In the genomic region with DNA sequence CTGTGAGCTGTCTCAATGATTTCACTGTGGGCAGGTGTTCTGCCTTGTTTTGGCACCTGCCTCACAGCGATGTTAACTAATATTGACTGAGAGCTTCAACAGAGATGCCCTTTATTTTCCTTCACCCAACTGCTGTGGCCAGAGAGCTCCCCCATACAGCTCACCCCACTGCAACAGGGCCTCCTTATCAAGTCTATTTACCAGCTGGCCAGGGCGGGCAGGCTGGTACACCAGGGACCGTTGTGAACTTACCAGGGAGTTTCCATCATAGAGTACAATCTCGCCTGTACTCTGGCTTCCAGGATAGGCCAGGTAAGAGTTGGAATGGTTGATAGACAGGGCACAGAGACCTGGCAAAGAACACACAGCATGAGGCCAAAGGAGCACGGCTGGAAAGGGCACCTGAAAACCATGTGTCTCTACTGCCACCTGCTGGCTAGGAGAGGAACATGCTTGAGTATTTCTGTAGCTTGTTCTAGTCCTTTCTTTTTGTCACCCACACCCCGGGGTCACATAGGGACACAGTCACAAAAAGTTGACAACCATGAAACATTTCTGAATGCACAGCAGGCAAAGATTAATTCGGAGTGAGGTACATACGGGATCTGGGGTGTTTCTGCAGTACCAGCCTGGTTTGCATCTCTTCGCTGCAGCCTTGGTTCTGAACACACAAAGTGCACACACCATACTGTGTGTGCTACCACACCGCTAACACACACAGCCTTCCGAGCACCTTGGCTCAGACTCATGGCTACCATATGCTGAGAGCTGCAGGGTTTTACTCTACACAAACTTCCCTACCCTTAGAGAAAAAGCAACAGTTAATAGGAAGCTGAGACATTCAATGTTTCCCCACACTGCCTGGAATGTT, we compare ENCODE assay signal across 8 mouse cellular contexts. TPM values are rescaled to one million over a fixed set of nuclear protein-coding genes. Genes with fewer than 3 reads are reported as not detected.
DNase-seq lines count a peak whose midpoint lies in the region; ATAC-seq and TF ChIP-seq lines count a peak whose summit lies in the region.

No protein-coding gene starts in this region.

- no peaks in the 10 kb centered on the region for H3K27me3 ChIP-seq in kidney, embryonic 16.5 days (ENCODE audit: insufficient read depth, low read length)
- no peaks in the 10 kb centered on the region for H3K27me3 ChIP-seq in limb, embryonic 14.5 days (ENCODE audit: control insufficient read depth, insufficient read depth, low read length)
- H3K27me3 ChIP-seq in midbrain, postnatal 0 days (ENCODE audit: insufficient read depth, low read length), result no peaks in the 10 kb centered on the region
- no peaks in the 10 kb centered on the region for H3K27me3 ChIP-seq in spleen, adult 2 months (ENCODE audit: control insufficient read depth, insufficient read depth, low read length)

- DNase-seq in kidney, adult 11 months, result peak; percentile 52
- peak; percentile 61 for DNase-seq in gastrocnemius, postnatal 14 days
- DNase-seq in kidney, adult 9 months, result peak; percentile 74
- DNase-seq in limb, embryonic 14.5 days (ENCODE audit: low spot score), result peak; percentile 78
- DNase-seq in midbrain, postnatal 0 days (ENCODE audit: low spot score), result peak; percentile 85
- DNase-seq in spleen, adult 2 months (ENCODE audit: low read depth in 1 of 2, low spot score in 2 of 2), result peak; percentile 59 to 70

- intact Hi-C loops in gastrocnemius, postnatal 14 days (cut with DNase I; ENCODE audit: low total_unique reads), result loop anchor here (2.0 to 5.0 kb wide), 3 partner anchors 138 to 340 kb away; no protein-coding TSS in a partner anchor

- no peaks in the 10 kb centered on the region for H3K9me3 ChIP-seq in kidney, embryonic 16.5 days (ENCODE audit: low read length)
- H3K9me3 ChIP-seq in limb, embryonic 14.5 days (ENCODE audit: control insufficient read depth, low read length), result no peaks in the 10 kb centered on the region
- H3K9me3 ChIP-seq in midbrain, postnatal 0 days (ENCODE audit: low read length), result no peaks in the 10 kb centered on the region

- 48% methylated on average over 11 of the region's 11 CpGs for WGBS in kidney, embryonic 16.5 days
- WGBS in limb, embryonic 14.5 days, result 48% methylated on average over 11 of the region's 11 CpGs
- WGBS in midbrain, postnatal 0 days, result 48% methylated on average over 11 of the region's 11 CpGs
- 51% methylated on average over 11 of the region's 11 CpGs for WGBS in spleen, adult 2 months

- H3K4me2 ChIP-seq in kidney, embryonic 16.5 days (replicated peaks; ENCODE audit: low read depth, low read length), result no peak overlapping the region
- H3K4me2 ChIP-seq in limb, embryonic 14.5 days (replicated peaks; ENCODE audit: low read depth, low read length, severe bottlenecking), result no peak overlapping the region
- H3K4me2 ChIP-seq in midbrain, postnatal 0 days (ENCODE audit: low read depth, low read length, poor library complexity, severe bottlenecking), result no peak overlapping the region

- no peak overlapping the region for H3K9ac ChIP-seq in kidney, embryonic 16.5 days (replicated peaks; ENCODE audit: low read length)
- H3K9ac ChIP-seq in limb, embryonic 14.5 days (ENCODE audit: low read depth, low read length, severe bottlenecking), result no peak overlapping the region
- H3K9ac ChIP-seq in midbrain, postnatal 0 days (replicated peaks; ENCODE audit: low read length, poor library complexity, severe bottlenecking), result no peak overlapping the region

- no peak for TF ChIP-seq POLR2A in cortical plate, adult 2 months (IDR thresholded peaks at IDR 0.05; ENCODE audit: extremely low read depth, insufficient read depth, low read length)
- TF ChIP-seq POLR2A in limb, embryonic 14.5 days (IDR thresholded peaks at IDR 0.05; ENCODE audit: borderline replicate concordance, extremely low read depth, insufficient read depth, insufficient read length), result no peak
- TF ChIP-seq POLR2A in spleen, adult 2 months (IDR thresholded peaks at IDR 0.05; ENCODE audit: low read depth, low read length), result no peak

- peak; percentile 98 for TF ChIP-seq CTCF in cortical plate, adult 2 months (IDR thresholded peaks at IDR 0.05; ENCODE audit: extremely low read depth, insufficient read depth, low read length)
- TF ChIP-seq CTCF in midbrain, postnatal 0 days (IDR thresholded peaks at IDR 0.05), result peak; percentile 98
- peak; percentile 89; the same call in 1 of the 2 replicates for TF ChIP-seq CTCF in spleen, adult 2 months (IDR thresholded peaks at IDR 0.05; ENCODE audit: extremely low read depth, insufficient read depth, insufficient read length, insufficient replicate concordance)

- H3K4me3 ChIP-seq in kidney, embryonic 16.5 days (ENCODE audit: low read length), result no peak overlapping the region
- no peak overlapping the region for H3K4me3 ChIP-seq in cortical plate, adult 2 months (ENCODE audit: insufficient read depth, low read length)
- no peak overlapping the region for H3K4me3 ChIP-seq in limb, embryonic 14.5 days (replicated peaks; ENCODE audit: low read length)
- H3K4me3 ChIP-seq in midbrain, postnatal 0 days (ENCODE audit: low read depth, low read length), result no peak overlapping the region
- H3K4me3 ChIP-seq in spleen, adult 2 months (ENCODE audit: extremely low read depth, insufficient read depth, insufficient read length), result no peak overlapping the region

- H3K36me3 ChIP-seq in kidney, embryonic 16.5 days (ENCODE audit: insufficient read depth, low read length), result peaks cover 6% of the 10 kb centered on the region
- peaks cover 36% of the 10 kb centered on the region for H3K36me3 ChIP-seq in limb, embryonic 14.5 days (ENCODE audit: control insufficient read depth, insufficient read depth, low read length)
- 0 out of 2 replicates have a peak, but pooled peaks cover 3% of the 10 kb centered on the region for H3K36me3 ChIP-seq in midbrain, postnatal 0 days (ENCODE audit: insufficient read depth, low read length)
- no peaks in the 10 kb centered on the region for H3K36me3 ChIP-seq in spleen, adult 2 months (ENCODE audit: control insufficient read depth, insufficient read depth, low read length)

- no peak for ATAC-seq in kidney, embryonic 16.5 days (ENCODE audit: low FRiP score, low TSS enrichment)
- no peak for ATAC-seq in limb, embryonic 14.5 days (ENCODE audit: low FRiP score, low read depth)
- no peak for ATAC-seq in midbrain, postnatal 0 days (ENCODE audit: low FRiP score)

- no peak overlapping the region for H3K27ac ChIP-seq in kidney, embryonic 16.5 days (ENCODE audit: low read length)
- H3K27ac ChIP-seq in cortical plate, adult 2 months (ENCODE audit: insufficient read depth, low read length), result no peak overlapping the region
- no peak overlapping the region for H3K27ac ChIP-seq in limb, embryonic 14.5 days (replicated peaks; ENCODE audit: low read depth, low read length)
- no peak overlapping the region for H3K27ac ChIP-seq in midbrain, postnatal 0 days (ENCODE audit: low read depth, low read length)
- H3K27ac ChIP-seq in spleen, adult 2 months (ENCODE audit: insufficient read depth, low read length), result no peak overlapping the region

- 0 out of 2 replicates have a peak, but pooled peaks cover 6% of the 10 kb centered on the region for H3K4me1 ChIP-seq in kidney, embryonic 16.5 days (ENCODE audit: insufficient read depth, low read length)
- peaks cover 2% of the 10 kb centered on the region; the same call in 1 of the 2 replicates for H3K4me1 ChIP-seq in cortical plate, adult 2 months (ENCODE audit: control insufficient read depth, insufficient read depth, low read length)
- no peaks in the 10 kb centered on the region for H3K4me1 ChIP-seq in limb, embryonic 14.5 days (ENCODE audit: control insufficient read depth, insufficient read depth, low read length)
- H3K4me1 ChIP-seq in midbrain, postnatal 0 days (ENCODE audit: insufficient read depth, low read length), result no peaks in the 10 kb centered on the region
- H3K4me1 ChIP-seq in spleen, adult 2 months (ENCODE audit: control insufficient read depth, insufficient read depth, insufficient read length), result no peaks in the 10 kb centered on the region

RNA-seq across cellular contexts. Expression of a gene that starts 26.7 kb away (rescaled TPM):
- polyA plus RNA-seq in kidney, embryonic 16.5 days (2015; fragmentation: Nextera tagmentation; extraction: Ambion mirVana), result 35.8 and 36.4 TPM in 2 replicates
- polyA plus RNA-seq in cortical plate, adult 2 months (2012; rRNA removed), result 19.6 and 20.2 TPM in 2 replicates
- total RNA-seq in gastrocnemius, postnatal 14 days (2021), result 10 to 100 TPM; 59.7 to 62.2 TPM
- 37.5 and 38.1 TPM in 2 replicates for polyA plus RNA-seq in limb, embryonic 14.5 days (2012; rRNA removed)
- polyA plus RNA-seq in limb, embryonic 14.5 days (2014; fragmentation: Nextera tagmentation; extraction: Ambion mirVana), result 36.9 and 37.9 TPM in 2 replicates
- total RNA-seq in midbrain, postnatal 0 days (2014; rRNA removed), result 12.7 and 14.9 TPM in 2 replicates
- polyA plus RNA-seq in midbrain, postnatal 0 days (2015; fragmentation: Nextera tagmentation; extraction: Ambion mirVana), result 17.1 and 18.3 TPM in 2 replicates
- polyA plus RNA-seq in spleen, adult 2 months (2012; rRNA removed), result 5.1 and 6.0 TPM in 2 replicates
